Mouse (Mus musculus) limb, embryonic 10.5 days (tissue): ENCODE results near the gene Slc5a5. TPM values are rescaled to one million over a fixed set of nuclear protein-coding genes. Genes with fewer than 3 reads are reported as not detected.

Experiments
- microRNA counts: library from miRNA; unstranded; fragments of <30 nt; microRNA quantifications from one replicate; lab custom pipeline; 2017
- microRNA-seq: library from miRNA; unstranded; fragments of <30 nt; microRNA quantifications from one replicate; pipeline ENCODE4, GENCODE M21; 2017
- polyA plus RNA-seq: library from polyadenylated mRNA; unstranded; fragments of >200 nt; fragmentation: Nextera tagmentation; extraction: Ambion mirVana; gene quantifications from 2 replicates; pipeline ENCODE4 v1.2.1, GENCODE M21; 2016

Gene Slc5a5
- polyA plus RNA-seq, 1 experiment from 2014 or later, result 0.23 TPM

MicroRNAs encoded within 50 kb of the gene (microRNA counts, 519-probe panel; counts per million panel counts)
- microRNA mmu-miR-1969 (lab: Ali Mortazavi, UCI), result 684 counts per million, percentile 72 among the panel's probes with 10 or more counts

Small RNA genes within 50 kb of the gene (microRNA-seq; reads per million reads assigned to microRNA genes)
- gene Mir1969 (7.0 reads per million, percentile 14 among the genes with 10 or more reads in this experiment), gene Mir7067 (2.1 reads per million)

Other genes starting within 250 kb of the Slc5a5 start
- gene Pgpep1, start 232.4 kb downstream of the Slc5a5 start, polyA plus RNA-seq, result 44.7 and 45.0 TPM in 2 replicates
- 405 and 438 TPM in 2 replicates for gene Lsm4, start 219.5 kb downstream of the Slc5a5 start, polyA plus RNA-seq
- 69.0 and 80.6 TPM in 2 replicates for gene Jund, start 193.8 kb downstream of the Slc5a5 start, polyA plus RNA-seq
- not detected in 2 replicates for gene Iqcn, start 189.3 kb downstream of the Slc5a5 start, polyA plus RNA-seq
- not detected in 2 replicates for gene Gm3336, start 174.2 kb downstream of the Slc5a5 start, polyA plus RNA-seq
- gene Pde4c, start 169.0 kb downstream of the Slc5a5 start, polyA plus RNA-seq, result 0.10 and 0.25 TPM in 2 replicates
- gene Rab3a, start 138.1 kb downstream of the Slc5a5 start, polyA plus RNA-seq, result 7.1 and 10.8 TPM in 2 replicates
- gene Mpv17l2, start 131.8 kb downstream of the Slc5a5 start, polyA plus RNA-seq, result 25.2 and 29.9 TPM in 2 replicates
- 92.7 and 100 TPM in 2 replicates for gene Pik3r2, start 116.0 kb downstream of the Slc5a5 start, polyA plus RNA-seq
- 12.7 and 17.1 TPM in 2 replicates for gene Mast3, start 87.7 kb downstream of the Slc5a5 start, polyA plus RNA-seq
- not detected in 2 replicates for gene Il12rb1, start 84.3 kb downstream of the Slc5a5 start, polyA plus RNA-seq
- gene Arrdc2, start 53.0 kb downstream of the Slc5a5 start, polyA plus RNA-seq, result 4.4 and 5.0 TPM in 2 replicates
- 2.8 and 4.0 TPM in 2 replicates for gene Kcnn1, start 29.5 kb downstream of the Slc5a5 start, polyA plus RNA-seq
- gene Ccdc124, start 18.8 kb downstream of the Slc5a5 start, polyA plus RNA-seq, result 174 and 187 TPM in 2 replicates
- gene Rpl18a, start 4.7 kb upstream of the Slc5a5 start, polyA plus RNA-seq, result 3,636 and 3,729 TPM in 2 replicates
- gene Map1s, start 13.2 kb upstream of the Slc5a5 start, polyA plus RNA-seq, result 67.8 and 71.4 TPM in 2 replicates